ENCODE assay signal across 11 mouse cellular contexts in the genomic region with DNA sequence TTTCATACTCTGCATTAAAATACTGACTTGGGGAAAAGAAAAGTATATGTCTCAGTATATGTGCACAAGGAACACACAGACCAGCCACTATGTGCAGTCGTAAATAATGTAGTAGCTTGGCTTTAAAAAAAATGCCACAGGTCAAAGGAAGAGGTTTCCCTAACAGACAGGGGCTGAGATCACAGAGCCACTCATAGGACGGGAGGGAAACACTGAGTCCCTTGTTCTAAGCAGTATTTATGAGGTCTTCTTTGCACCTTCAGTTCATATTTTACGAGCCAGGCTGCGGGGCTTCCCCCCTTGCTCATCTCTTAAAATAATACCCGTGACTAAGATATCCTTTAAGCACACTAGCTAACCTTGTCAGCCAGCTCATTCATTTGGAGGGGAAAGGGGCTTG. TPM values are rescaled to one million over a fixed set of nuclear protein-coding genes. Genes with fewer than 3 reads are reported as not detected.
A peak's percentile ranks its signal among the peaks of the same experiment; 100 is the strongest.
DNase-seq lines count a peak whose midpoint lies in the region; ATAC-seq and TF ChIP-seq lines count a peak whose summit lies in the region.
"Had no signal": no experiment of that assay in that cellular context is flagged by ENCODE, and none has a peak within 500 bp of the region (broad histone marks: within the 10 kb centered on the region; RNA-seq: fewer than 3 reads in every experiment).

No protein-coding gene starts in this region.

- peak overlapping the region; percentile 67; the same call in 1 of the 2 replicates for H3K27ac ChIP-seq in heart, embryonic 10.5 days
- no peak overlapping the region for H3K27ac ChIP-seq in lung, embryonic 14.5 days (ENCODE audit: low read depth)
- no peak overlapping the region for H3K27ac ChIP-seq in embryonic facial prominence, embryonic 14.5 days (replicated peaks; ENCODE audit: low read depth, low read length)
- no peak overlapping the region for H3K27ac ChIP-seq in neural tube, embryonic 12.5 days
- H3K27ac ChIP-seq: layer of hippocampus, adult 2 months had no signal

- H3K4me2 ChIP-seq in lung, embryonic 14.5 days: peak overlapping the region; percentile 53
- peak overlapping the region; percentile 37 for H3K4me2 ChIP-seq in embryonic facial prominence, embryonic 14.5 days (ENCODE audit: low read depth, low read length)
- H3K4me2 ChIP-seq in neural tube, embryonic 12.5 days (replicated peaks): peak overlapping the region; percentile 37

- ATAC-seq in lung, embryonic 14.5 days (ENCODE audit: insufficient read depth): no peak
- ATAC-seq in embryonic facial prominence, embryonic 14.5 days (ENCODE audit: low read depth): no peak
- ATAC-seq in neural tube, embryonic 12.5 days (ENCODE audit: low FRiP score, low read depth): no peak; the same call in 1 of the 2 replicates
- no peak for ATAC-seq in CD4-positive, CD25-positive, alpha-beta regulatory T cell, adult 4 months

- peak overlapping the region; percentile 20 for H3K4me3 ChIP-seq in heart, embryonic 10.5 days
- peak overlapping the region; percentile 32 for H3K4me3 ChIP-seq in lung, embryonic 14.5 days (ENCODE audit: low read depth, low read length)
- no peak overlapping the region for H3K4me3 ChIP-seq in lung, adult 2 months (replicated peaks; ENCODE audit: extremely low read depth, low read depth, low read length)
- H3K4me3 ChIP-seq in embryonic facial prominence, embryonic 14.5 days (ENCODE audit: low read depth, low read length): no peak overlapping the region
- H3K4me3 ChIP-seq in neural tube, embryonic 12.5 days: no peak overlapping the region
- H3K4me3 ChIP-seq: layer of hippocampus, adult 2 months had no signal

- TF ChIP-seq CTCF in lung, embryonic 14.5 days (IDR thresholded peaks at IDR 0.05; ENCODE audit: low read depth): no peak
- no peak for TF ChIP-seq CTCF in lung, adult 2 months (IDR thresholded peaks at IDR 0.05; ENCODE audit: insufficient read depth, low read length)

- H3K4me1 ChIP-seq in heart, embryonic 10.5 days: peaks cover 19% of the 10 kb centered on the region
- peaks cover 11% of the 10 kb centered on the region; the same call in 1 of the 2 replicates for H3K4me1 ChIP-seq in lung, embryonic 14.5 days (ENCODE audit: insufficient read depth)
- H3K4me1 ChIP-seq in lung, adult 2 months (ENCODE audit: control insufficient read depth, insufficient read depth, low read length): no peaks in the 10 kb centered on the region; the same call in 1 of the 2 replicates
- H3K4me1 ChIP-seq in embryonic facial prominence, embryonic 14.5 days (ENCODE audit: control insufficient read depth, insufficient read depth, low read length): peaks cover 10% of the 10 kb centered on the region
- H3K4me1 ChIP-seq in neural tube, embryonic 12.5 days: peaks cover 10% of the 10 kb centered on the region; the same call in 1 of the 2 replicates

- no peaks in the 10 kb centered on the region for H3K36me3 ChIP-seq in heart, embryonic 10.5 days
- H3K36me3 ChIP-seq in lung, embryonic 14.5 days (ENCODE audit: insufficient read depth): no peaks in the 10 kb centered on the region
- no peaks in the 10 kb centered on the region for H3K36me3 ChIP-seq in embryonic facial prominence, embryonic 14.5 days (ENCODE audit: control insufficient read depth, insufficient read depth, low read length)
- H3K36me3 ChIP-seq in neural tube, embryonic 12.5 days: no peaks in the 10 kb centered on the region

- no peak for TF ChIP-seq POLR2A in lung, adult 2 months (IDR thresholded peaks at IDR 0.05; ENCODE audit: borderline replicate concordance, extremely low read depth, low read depth, low read length)

- DNase-seq in heart, embryonic 10.5 days (ENCODE audit: low spot score): no peak
- no peak for DNase-seq in heart, adult 18-20 months
- no peak for DNase-seq in lung, embryonic 14.5 days
- no peak for DNase-seq in lung, adult 2 months
- no peak for DNase-seq in embryonic facial prominence, embryonic 14.5 days (ENCODE audit: low spot score)
- no peak for DNase-seq in layer of hippocampus, postnatal 10 days (ENCODE audit: low spot score in 2 of 2)
- DNase-seq: gastrocnemius, postnatal 36 days had no signal

- no peaks in the 10 kb centered on the region for H3K27me3 ChIP-seq in heart, embryonic 10.5 days (ENCODE audit: insufficient read depth, poor library complexity, severe bottlenecking)
- no peaks in the 10 kb centered on the region for H3K27me3 ChIP-seq in lung, embryonic 14.5 days (ENCODE audit: insufficient read depth, low read length)
- no peaks in the 10 kb centered on the region for H3K27me3 ChIP-seq in embryonic facial prominence, embryonic 14.5 days (replicated peaks; ENCODE audit: control insufficient read depth, insufficient read depth, low read length)
- H3K27me3 ChIP-seq in neural tube, embryonic 12.5 days (replicated peaks): no peaks in the 10 kb centered on the region

- no peaks in the 10 kb centered on the region for H3K9me3 ChIP-seq in heart, embryonic 10.5 days
- no peaks in the 10 kb centered on the region for H3K9me3 ChIP-seq in lung, embryonic 14.5 days (ENCODE audit: low read depth, low read length)
- H3K9me3 ChIP-seq in embryonic facial prominence, embryonic 14.5 days (ENCODE audit: control insufficient read depth, low read length): no peaks in the 10 kb centered on the region
- H3K9me3 ChIP-seq in neural tube, embryonic 12.5 days: no peaks in the 10 kb centered on the region

- H3K9ac ChIP-seq in lung, embryonic 14.5 days: peak overlapping the region; percentile 33
- H3K9ac ChIP-seq in embryonic facial prominence, embryonic 14.5 days (ENCODE audit: low read depth, low read length): no peak overlapping the region
- no peak overlapping the region for H3K9ac ChIP-seq in neural tube, embryonic 12.5 days

- 35% methylated on average over 5 of the region's 5 CpGs for WGBS in heart, embryonic 10.5 days
- WGBS in lung, embryonic 14.5 days: 13% methylated on average over 5 of the region's 5 CpGs
- WGBS in lung, adult 2 months: 30% methylated on average over 5 of the region's 5 CpGs
- WGBS in embryonic facial prominence, embryonic 14.5 days: 22% methylated on average over 5 of the region's 5 CpGs
- WGBS in neural tube, embryonic 12.5 days: 13% methylated on average over 5 of the region's 5 CpGs

RNA-seq across cellular contexts. Expression of a gene that starts 6.4 kb away (rescaled TPM):
- 13.7 and 17.6 TPM in 2 replicates for polyA plus RNA-seq in heart, embryonic 10.5 days (2016; fragmentation: Nextera tagmentation; extraction: Ambion mirVana)
- 1 to 10 TPM in 1 of 2 experiments, under 1 TPM in 1; 0.65 to 1.2 TPM for total RNA-seq in heart, adult 18-20 months (2021)
- polyA plus RNA-seq in lung, embryonic 14.5 days (2014; fragmentation: Nextera tagmentation; extraction: Ambion mirVana): 37.6 and 39.0 TPM in 2 replicates
- polyA plus RNA-seq in lung, adult 2 months (2012; rRNA removed): 7.3 and 13.3 TPM in 2 replicates
- 12.0 and 12.4 TPM in 2 replicates for polyA plus RNA-seq in embryonic facial prominence, embryonic 14.5 days (2014; fragmentation: Nextera tagmentation; extraction: Ambion mirVana)
- polyA plus RNA-seq in neural tube, embryonic 12.5 days (2016; fragmentation: Nextera tagmentation; extraction: Ambion mirVana): 5.3 TPM in 2 replicates
- 1 to 10 TPM; 1.7 to 2.0 TPM for total RNA-seq in layer of hippocampus, postnatal 10 days (2021)
- not detected for polyA plus RNA-seq in CD4-positive, CD25-positive, alpha-beta regulatory T cell, adult 4 months (2017; shearing (Covaris generic))
- total RNA-seq: megakaryocyte progenitor cell, adult 5-6 weeks had no signal

Comparison
In these comparisons a context has a peak if more than half of its experiments do, and no peak if none do; other contexts are left out.
1. H3K4me3 ChIP-seq: peak in heart, embryonic 10.5 days (single experiment) and lung, embryonic 14.5 days (single experiment); none in lung, adult 2 months (single experiment), embryonic facial prominence, embryonic 14.5 days (single experiment) and neural tube, embryonic 12.5 days (single experiment).
2. Peak in every context shown above with its lines, with median percentiles within 50 percentile points of each other: H3K4me2 ChIP-seq.